Mouse (Mus musculus) limb, embryonic 12.5 days (tissue): ENCODE results near the gene Ip6k3. TPM values are rescaled to one million over a fixed set of nuclear protein-coding genes. Genes with fewer than 3 reads are reported as not detected.
A peak's percentile ranks its signal among the peaks of the same experiment; 100 is the strongest.

ENCODE experiments used
- ATAC-seq: fragments of 200-750 bp; cut with Nextera tagmentation; 2 replicates; pipeline ENCODE4 v1.8.0; 2017; ENCODE audit warnings: low read depth, moderate TSS enrichment; ENCODE audit not compliant: insufficient number of reproducible peaks, insufficient read depth, low FRiP score, low TSS enrichment
- H3K27ac ChIP-seq: fragments of 300-500 bp; sonication (generic); 2 replicates; pipeline ENCODE4 v1.5.1; 2016; ENCODE audit warnings: mild to moderate bottlenecking, moderate library complexity
- H3K27me3 ChIP-seq: fragments of 300-500 bp; sonication (generic); 2 replicates; pipeline ENCODE4 v1.6.1; 2016; ENCODE audit warnings: mild to moderate bottlenecking, moderate library complexity
- H3K36me3 ChIP-seq: fragments of 300-500 bp; sonication (generic); 2 replicates; pipeline ENCODE4 v1.6.1; 2016; ENCODE audit warnings: mild to moderate bottlenecking, moderate library complexity
- H3K4me1 ChIP-seq: fragments of 300-500 bp; sonication (generic); replicated peaks from 2 replicates; pipeline ENCODE4 v1.6.1; 2016
- H3K4me2 ChIP-seq: fragments of 300-500 bp; sonication (generic); 2 replicates; pipeline ENCODE4 v1.6.1; 2016; ENCODE audit warnings: mild to moderate bottlenecking, moderate library complexity
- H3K4me3 ChIP-seq: fragments of 300-500 bp; sonication (generic); replicated peaks from 2 replicates; pipeline ENCODE4 v1.5.1; 2016; ENCODE audit warnings: mild to moderate bottlenecking
- H3K9ac ChIP-seq: fragments of 300-500 bp; sonication (generic); replicated peaks from 2 replicates; pipeline ENCODE4 v1.6.1; 2016; ENCODE audit warnings: mild to moderate bottlenecking, moderate library complexity
- H3K9me3 ChIP-seq: fragments of 300-500 bp; sonication (generic); 2 replicates; pipeline ENCODE4 v1.6.1; 2016; ENCODE audit warnings: mild to moderate bottlenecking, moderate library complexity
- WGBS: fragments of 180-500 bp; shearing (Covaris S2); methylation state at CpG from one replicate; pipeline ENCODE4 v1.1.7; 2016; 5-methylcytosine and 5-hydroxymethylcytosine counted together
- polyA plus RNA-seq: library from polyadenylated mRNA; unstranded; fragments of >200 nt; fragmentation: Nextera tagmentation; extraction: Ambion mirVana; gene quantifications from 2 replicates; pipeline ENCODE4 v1.2.1, GENCODE M21; 2016

Ip6k3 gene
- polyA plus RNA-seq, 1 experiment from 2014 or later, result 0.45 TPM

- Histone ChIP-seq H3K4me1 (peaks cover 51% of the 10 kb centered on the region), H3K27me3 (no peaks in the 10 kb centered on the region), H3K4me2 (no peak overlapping the region), H3K9ac (no peak overlapping the region), H3K9me3 (no peaks in the 10 kb centered on the region), H3K36me3 (peaks cover 82% of the 10 kb centered on the region), H3K4me3 (no peak overlapping the region), H3K27ac (no peak overlapping the region)
- ATAC-seq, result no peak
- 93% methylated on average over 9 of the region's 9 CpGs for WGBS
Measured at GRCm38 (mm10) chr17:27199205-27199604, 31.6 kb upstream of the Ip6k3 start.

GRCm38 (mm10) chr17:27196206-27196605 is 28.6 kb upstream of the Ip6k3 start:
- no peak for ATAC-seq
- H3K9me3 ChIP-seq, result no peaks in the 10 kb centered on the region
- H3K36me3 ChIP-seq, result peaks cover 99% of the 10 kb centered on the region
- H3K4me3 ChIP-seq, result no peak overlapping the region
- no peak overlapping the region for H3K4me2 ChIP-seq
- no peak overlapping the region for H3K9ac ChIP-seq
- WGBS, result 41% methylated on average over 9 of the region's 9 CpGs
- peaks cover 33% of the 10 kb centered on the region for H3K4me1 ChIP-seq
- no peaks in the 10 kb centered on the region for H3K27me3 ChIP-seq
- no peak overlapping the region for H3K27ac ChIP-seq

GRCm38 (mm10) chr17:27194258-27195185 is 26.9 kb upstream of the Ip6k3 start:
- Histone ChIP-seq H3K27ac (no peak overlapping the region), H3K36me3 (peaks cover 100% of the 10 kb centered on the region), H3K4me1 (peaks cover 26% of the 10 kb centered on the region), H3K9ac (no peak overlapping the region; the same call in 1 of the 2 replicates), H3K4me2 (no peak overlapping the region), H3K4me3 (no peak overlapping the region), H3K27me3 (no peaks in the 10 kb centered on the region), H3K9me3 (no peaks in the 10 kb centered on the region)
- WGBS, result 76% methylated on average over 20 of the region's 20 CpGs
- no peak for ATAC-seq

- Histone ChIP-seq H3K9me3 (no peaks in the 10 kb centered on the region), H3K4me1 (peaks cover 27% of the 10 kb centered on the region), H3K9ac (no peak overlapping the region), H3K4me3 (no peak overlapping the region), H3K36me3 (peaks cover 79% of the 10 kb centered on the region), H3K27me3 (0 out of 2 replicates have a peak, but pooled peaks cover 2% of the 10 kb centered on the region), H3K4me2 (no peak overlapping the region), H3K27ac (no peak overlapping the region)
- no peak for ATAC-seq
- 83% methylated on average over 5 of the region's 5 CpGs for WGBS
Measured at GRCm38 (mm10) chr17:27191804-27192203, 24.2 kb upstream of the Ip6k3 start.

GRCm38 (mm10) chr17:27191189-27191588 is 23.6 kb upstream of the Ip6k3 start:
- WGBS, result 90% methylated on average over 6 of the region's 6 CpGs
- no peak overlapping the region for H3K4me2 ChIP-seq
- peaks cover 73% of the 10 kb centered on the region for H3K36me3 ChIP-seq
- peaks cover 20% of the 10 kb centered on the region for H3K4me1 ChIP-seq
- ATAC-seq, result no peak
- 0 out of 2 replicates have a peak, but pooled peaks cover 2% of the 10 kb centered on the region for H3K27me3 ChIP-seq
- no peaks in the 10 kb centered on the region for H3K9me3 ChIP-seq
- H3K9ac ChIP-seq, result no peak overlapping the region
- H3K4me3 ChIP-seq, result no peak overlapping the region
- no peak overlapping the region for H3K27ac ChIP-seq

GRCm38 (mm10) chr17:27189640-27190216 is 22.1 kb upstream of the Ip6k3 start:
- no peak overlapping the region for H3K4me2 ChIP-seq
- H3K27ac ChIP-seq, result 0 out of 2 replicates have a peak overlapping the region, but pooled peaks have one; percentile 29
- H3K9me3 ChIP-seq, result no peaks in the 10 kb centered on the region
- 31% methylated on average over 10 of the region's 10 CpGs for WGBS
- no peak overlapping the region for H3K4me3 ChIP-seq
- ATAC-seq, result peak; percentile 40
- H3K4me1 ChIP-seq, result peaks cover 15% of the 10 kb centered on the region
- no peak overlapping the region for H3K9ac ChIP-seq
- H3K36me3 ChIP-seq, result peaks cover 58% of the 10 kb centered on the region
- 0 out of 2 replicates have a peak, but pooled peaks cover 2% of the 10 kb centered on the region for H3K27me3 ChIP-seq

GRCm38 (mm10) chr17:27188883-27189282 is 21.3 kb upstream of the Ip6k3 start:
- Histone ChIP-seq H3K4me3 (no peak overlapping the region), H3K4me2 (no peak overlapping the region), H3K27ac (no peak overlapping the region), H3K9ac (no peak overlapping the region), H3K27me3 (0 out of 2 replicates have a peak, but pooled peaks cover 2% of the 10 kb centered on the region), H3K36me3 (peaks cover 50% of the 10 kb centered on the region), H3K4me1 (peaks cover 14% of the 10 kb centered on the region), H3K9me3 (no peaks in the 10 kb centered on the region)
- ATAC-seq, result no peak
- 79% methylated on average over 9 of the region's 9 CpGs for WGBS

GRCm38 (mm10) chr17:27187059-27187458 is 19.5 kb upstream of the Ip6k3 start:
- no peaks in the 10 kb centered on the region for H3K9me3 ChIP-seq
- 0 out of 2 replicates have a peak overlapping the region, but pooled peaks have one; percentile 1 for H3K9ac ChIP-seq
- no peak overlapping the region for H3K4me2 ChIP-seq
- no peak overlapping the region for H3K27ac ChIP-seq
- ATAC-seq, result no peak
- H3K36me3 ChIP-seq, result peaks cover 31% of the 10 kb centered on the region
- H3K4me3 ChIP-seq, result no peak overlapping the region
- H3K27me3 ChIP-seq, result 0 out of 2 replicates have a peak, but pooled peaks cover 2% of the 10 kb centered on the region
- peaks cover 14% of the 10 kb centered on the region for H3K4me1 ChIP-seq
- 58% methylated on average over 5 of the region's 5 CpGs for WGBS

- no peak overlapping the region for H3K4me2 ChIP-seq
- H3K4me3 ChIP-seq, result no peak overlapping the region
- H3K27me3 ChIP-seq, result 0 out of 2 replicates have a peak, but pooled peaks cover 2% of the 10 kb centered on the region
- no peaks in the 10 kb centered on the region for H3K9me3 ChIP-seq
- H3K36me3 ChIP-seq, result peaks cover 21% of the 10 kb centered on the region
- 89% methylated on average over 3 of the region's 3 CpGs for WGBS
- no peak overlapping the region for H3K27ac ChIP-seq
- no peak for ATAC-seq
- H3K4me1 ChIP-seq, result peaks cover 14% of the 10 kb centered on the region
- no peak overlapping the region for H3K9ac ChIP-seq
Measured at GRCm38 (mm10) chr17:27186068-27186467, 18.5 kb upstream of the Ip6k3 start.

- Histone ChIP-seq H3K27ac (no peak overlapping the region), H3K27me3 (0 out of 2 replicates have a peak, but pooled peaks cover 2% of the 10 kb centered on the region), H3K4me2 (no peak overlapping the region), H3K36me3 (no peaks in the 10 kb centered on the region), H3K4me1 (peaks cover 14% of the 10 kb centered on the region), H3K4me3 (no peak overlapping the region), H3K9ac (no peak overlapping the region), H3K9me3 (no peaks in the 10 kb centered on the region)
- ATAC-seq, result no peak
- WGBS, result 87% methylated on average over 12 of the region's 12 CpGs
Measured at GRCm38 (mm10) chr17:27183667-27184292, 16.2 kb upstream of the Ip6k3 start.

GRCm38 (mm10) chr17:27182401-27182800 is 14.8 kb upstream of the Ip6k3 start:
- H3K9ac ChIP-seq, result no peak overlapping the region
- no peaks in the 10 kb centered on the region for H3K36me3 ChIP-seq
- 0 out of 2 replicates have a peak, but pooled peaks cover 1% of the 10 kb centered on the region for H3K27me3 ChIP-seq
- H3K4me2 ChIP-seq, result no peak overlapping the region
- H3K27ac ChIP-seq, result no peak overlapping the region
- no peak overlapping the region for H3K4me3 ChIP-seq
- WGBS, result 81% methylated on average over 5 of the region's 5 CpGs
- H3K4me1 ChIP-seq, result peaks cover 14% of the 10 kb centered on the region
- ATAC-seq, result no peak
- H3K9me3 ChIP-seq, result no peaks in the 10 kb centered on the region
